Mouse (Mus musculus) small intestine, adult 2 months (tissue): ENCODE data around the gene Fam166a.

Experiments
- CTCF ChIP-seq: fragments of 200-500 bp; IDR thresholded peaks from 2 replicates; pipeline ENCODE4 v1.5.1; 2012; ENCODE audit warnings: low read depth, mild to moderate bottlenecking, control low read depth, inconsistent platforms, low read length, moderate library complexity, mixed read lengths; ENCODE audit not compliant: insufficient replicate concordance, insufficient read length; ENCODE audit errors: extremely low read depth
- POLR2A ChIP-seq: fragments of 200-500 bp; IDR thresholded peaks from 2 replicates; pipeline ENCODE4 v1.6.1; 2012; ENCODE audit warnings: low read depth, mild to moderate bottlenecking, control low read depth, inconsistent platforms, low read length, moderate library complexity

DNA sequence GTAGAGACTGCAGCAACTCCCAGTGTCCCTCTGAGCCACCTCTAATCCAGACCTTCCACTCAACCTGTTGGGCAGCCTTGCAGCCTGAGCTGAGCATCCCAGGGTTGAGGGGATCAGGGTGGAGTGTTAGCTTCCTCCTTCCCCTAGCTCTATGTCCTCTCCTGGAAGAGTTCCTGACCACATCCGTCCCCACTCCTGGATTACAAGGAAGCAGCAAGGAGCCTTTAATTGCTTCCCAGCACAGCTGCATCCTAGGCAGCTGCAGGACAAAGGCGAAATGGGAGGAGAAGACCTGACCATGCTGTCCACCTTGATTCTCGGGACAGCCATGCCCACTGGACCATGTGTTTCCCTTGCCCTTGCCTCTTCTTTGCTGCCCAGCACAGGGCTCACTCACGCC is 41.5 kb upstream of the Fam166a start:
- no peak for TF ChIP-seq POLR2A
- TF ChIP-seq CTCF: no peak
